Mouse (Mus musculus) adipocyte (in vitro differentiated cells): ENCODE measurements around the gene Rfng.
A peak's percentile ranks its signal among the peaks of the same experiment; 100 is the strongest.
"Not testable (repeated sequence)": the region's sequence is repeated elsewhere in the genome, so short reads cannot be mapped to it uniquely, and the experiment has no call there.

ENCODE experiments used
- DNase-seq: peaks from one replicate; pipeline ENCODE4 v3.0.0-alpha.2; 2016; ENCODE audit warnings: low spot score

The Rfng gene

DNA sequence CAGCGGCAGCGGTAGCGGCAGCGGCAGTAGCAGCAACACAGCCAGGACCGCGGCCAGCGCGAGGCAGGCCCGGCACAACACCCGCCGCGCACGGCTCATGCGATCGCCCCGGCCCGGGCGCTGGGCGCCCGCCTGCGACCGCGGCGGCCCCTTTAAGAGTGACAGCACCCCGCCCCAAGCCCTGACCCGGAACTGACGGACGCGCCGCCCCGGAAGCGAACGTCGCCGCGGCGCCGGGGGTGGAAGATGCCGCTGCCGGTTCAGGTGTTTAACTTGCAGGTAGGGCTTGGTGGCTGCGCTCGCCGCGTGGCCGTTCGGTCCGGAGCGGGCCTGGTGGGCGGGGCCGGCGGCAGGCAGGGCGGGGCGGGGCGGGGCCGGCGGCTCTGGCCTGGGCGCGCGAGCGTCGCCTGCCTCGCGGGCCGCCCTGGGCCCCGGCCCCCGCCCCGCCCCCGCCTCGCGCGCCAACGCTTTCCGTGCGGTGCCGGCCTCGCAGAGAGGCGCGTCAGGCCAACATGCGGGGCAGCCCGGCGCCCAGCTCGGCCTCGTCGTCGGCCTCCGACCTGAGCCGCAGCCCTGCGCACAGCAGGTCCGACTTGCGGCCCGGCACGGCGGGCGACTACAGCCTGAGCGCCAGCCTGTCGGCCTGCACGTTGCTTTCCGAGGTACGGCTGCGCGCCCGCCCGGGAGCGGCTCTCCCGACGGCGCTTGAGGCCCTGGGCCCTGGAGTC is at the start of gene Rfng, which contains the start of gene Gps1:
Rfng (minus strand) TSS at position 144 of the 728 bp plus-strand sequence.
Gps1 (plus strand) TSS at position 209 of the 728 bp plus-strand sequence.
- DNase-seq, result peak; percentile 70

DNA sequence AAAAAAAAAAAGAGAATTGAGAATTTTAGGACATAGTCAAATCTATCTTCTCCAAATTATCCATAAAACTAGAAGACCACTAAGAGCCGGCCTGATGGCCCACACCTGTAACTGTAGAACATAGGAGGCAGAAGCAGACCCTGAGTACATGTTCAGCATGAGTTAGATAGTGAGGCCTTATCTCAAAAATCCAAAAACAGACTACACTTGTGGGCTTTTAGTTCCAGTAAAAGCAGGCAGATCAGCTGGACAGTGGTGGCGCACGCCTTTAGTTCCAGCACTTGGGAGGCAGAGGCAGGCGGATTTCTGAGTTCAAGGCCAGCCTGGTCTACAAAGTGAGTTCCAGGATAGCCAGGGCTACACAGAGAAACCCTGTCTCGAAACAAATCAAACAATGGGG is 49.0 kb upstream of the Rfng start:
- not testable (repeated sequence) for DNase-seq

- DNase-seq, result no peak
Measured at GRCm38 (mm10) chr11:120831659-120832440, 47.8 kb upstream of the Rfng start.

DNA sequence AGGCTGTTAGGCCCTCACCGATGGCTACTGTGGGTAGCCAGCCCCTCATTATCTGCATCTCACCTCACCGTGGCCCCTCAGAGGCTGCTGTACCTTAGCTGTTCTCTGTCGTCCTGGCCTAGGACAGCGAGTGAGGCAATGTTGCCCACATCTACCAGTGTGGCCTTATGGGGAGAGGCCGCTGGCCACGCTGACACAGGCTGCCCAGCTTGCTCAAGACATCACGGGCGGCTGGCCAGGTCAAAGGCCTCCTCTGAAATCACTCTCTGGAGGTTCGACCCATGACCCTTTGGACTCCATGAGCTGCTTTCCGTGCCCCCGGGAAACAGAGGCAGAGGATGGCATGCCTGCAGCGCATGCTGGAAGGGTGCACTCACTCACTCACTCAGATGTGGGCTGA is 46.7 kb upstream of the Rfng start:
- peak; percentile 91 for DNase-seq

DNA sequence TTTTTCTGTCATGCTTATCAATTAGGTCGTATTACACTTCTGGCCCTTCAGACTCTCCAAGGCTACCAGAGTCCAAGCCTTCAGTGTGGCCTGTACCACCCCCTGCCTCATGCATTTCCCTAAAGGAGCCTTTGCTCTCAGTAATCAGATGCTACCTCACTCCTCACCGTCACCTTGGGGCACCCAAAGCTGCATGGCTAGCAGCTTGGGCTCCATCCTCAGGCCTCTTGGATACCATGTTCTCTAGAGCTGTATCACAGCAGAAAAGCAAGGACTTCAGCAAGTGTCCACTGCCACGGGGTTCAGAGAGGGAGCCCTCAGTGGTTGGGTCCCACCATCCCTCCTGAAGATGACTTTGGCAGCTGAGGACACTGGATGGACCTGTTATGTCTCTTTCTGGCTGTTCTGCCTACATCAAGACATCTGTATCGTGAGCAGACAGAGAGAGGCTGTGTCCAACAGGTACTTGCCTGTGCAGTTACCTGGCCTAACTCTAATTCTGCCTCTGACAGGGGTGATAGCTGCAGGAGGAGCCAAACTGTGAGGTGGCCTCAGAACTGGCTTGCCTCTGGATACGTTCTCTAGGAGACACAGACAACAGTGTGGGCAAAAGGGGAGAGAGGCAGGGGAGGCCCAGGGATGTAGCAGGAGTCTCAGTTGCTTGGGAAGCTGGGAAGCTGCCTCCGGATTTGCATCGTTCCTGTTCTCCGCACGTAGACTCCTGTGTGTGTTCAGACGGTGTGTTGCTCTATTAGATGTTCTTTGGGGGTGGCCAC is 45.9 kb upstream of the Rfng start:
- no peak for DNase-seq

DNA sequence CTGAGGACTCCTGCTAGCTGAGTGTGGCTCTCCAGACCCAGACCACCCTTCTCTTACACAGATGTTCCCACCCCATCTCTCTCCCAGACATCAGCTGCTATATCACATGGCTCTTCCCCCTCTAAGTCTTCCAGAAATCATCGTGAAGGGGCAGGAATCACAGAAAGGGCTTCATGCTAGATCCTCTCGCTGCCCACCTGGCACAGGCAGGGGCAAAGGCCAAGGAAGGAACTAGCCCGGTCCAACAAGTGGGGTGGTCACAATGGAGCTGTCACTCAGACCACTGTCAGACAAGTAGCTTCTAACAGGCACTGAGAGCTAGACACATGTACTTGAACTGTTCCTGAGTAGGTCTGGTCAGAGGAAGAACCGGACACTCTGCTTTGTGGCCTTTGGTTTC is 44.4 kb upstream of the Rfng start:
- no peak for DNase-seq

GRCm38 (mm10) chr11:120826016-120826953 is 42.3 kb upstream of the Rfng start:
- DNase-seq, result no peak

DNA sequence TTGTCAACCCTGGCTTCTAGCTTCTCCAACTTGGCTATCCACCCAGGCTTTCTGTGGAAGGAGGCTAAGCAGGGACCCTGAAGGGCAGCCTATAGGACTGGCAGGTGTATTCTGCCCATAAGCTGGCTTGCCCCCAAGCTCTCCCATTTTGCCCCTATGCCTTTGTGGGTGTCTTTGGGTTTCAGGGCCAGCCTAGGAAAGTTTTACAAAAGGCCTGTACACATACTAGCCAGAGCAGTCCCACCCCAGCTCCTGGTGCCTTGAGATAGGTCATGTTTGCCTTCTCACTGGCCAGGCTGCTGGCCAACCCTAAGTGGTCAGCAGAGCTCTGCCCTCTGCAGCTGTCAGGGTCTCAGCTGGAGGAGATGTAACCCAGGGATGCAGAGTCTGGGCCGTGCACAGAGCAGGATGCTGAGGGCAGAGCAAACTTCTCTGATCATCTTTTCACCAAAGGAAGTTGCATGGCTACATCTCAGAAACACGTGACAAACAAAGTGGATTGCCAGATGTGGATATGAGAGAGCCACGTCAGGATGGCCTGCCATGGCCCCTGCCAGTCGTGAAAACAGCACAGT is 41.4 kb upstream of the Rfng start:
- DNase-seq, result no peak

GRCm38 (mm10) chr11:120824787-120825288 is 40.8 kb upstream of the Rfng start:
- no peak for DNase-seq

DNA sequence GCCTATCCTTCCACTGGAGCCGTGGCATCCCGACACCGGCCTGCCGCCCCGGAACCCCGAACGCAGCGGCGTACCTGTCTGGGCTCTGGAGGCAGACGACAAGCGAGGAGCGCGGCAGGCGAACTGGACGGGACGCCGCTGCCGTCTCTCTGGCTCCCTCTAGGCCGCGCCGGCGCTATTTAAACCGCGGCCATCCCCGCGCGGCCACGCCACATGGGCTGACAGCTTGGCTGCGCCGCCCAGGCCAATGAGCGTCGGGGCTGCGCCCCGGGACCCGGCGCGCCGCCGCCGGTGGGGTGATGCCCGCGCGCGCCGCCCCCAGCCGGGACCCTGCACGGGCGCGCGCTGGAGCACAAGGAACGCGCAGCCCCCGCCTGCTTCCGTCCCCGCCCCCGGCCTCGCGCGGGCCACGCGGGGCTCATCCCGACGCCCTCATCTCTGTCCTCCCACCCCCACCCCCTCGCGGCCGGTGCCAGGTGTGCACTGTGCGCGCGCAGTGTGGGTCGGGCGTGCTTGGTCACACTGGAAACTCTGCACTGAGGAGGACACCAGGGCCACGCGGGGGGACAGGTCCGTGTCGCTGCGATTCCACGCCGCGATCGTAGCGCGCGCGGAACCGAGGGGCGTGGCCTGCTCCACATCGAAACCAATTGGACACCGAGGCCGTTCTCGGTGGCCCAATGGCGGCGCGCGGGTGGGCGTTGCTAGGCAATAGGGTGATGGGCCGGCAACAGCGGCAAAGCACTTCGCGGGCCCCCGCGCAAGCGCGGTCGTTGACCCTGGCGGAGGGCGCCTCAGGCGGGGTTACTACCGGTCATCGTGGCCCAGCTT is 40.2 kb upstream of the Rfng start, which contains the start of gene Fasn:
Fasn (minus strand) TSS at position 592 of the 831 bp plus-strand sequence.
- DNase-seq, result peak; percentile 94

DNA sequence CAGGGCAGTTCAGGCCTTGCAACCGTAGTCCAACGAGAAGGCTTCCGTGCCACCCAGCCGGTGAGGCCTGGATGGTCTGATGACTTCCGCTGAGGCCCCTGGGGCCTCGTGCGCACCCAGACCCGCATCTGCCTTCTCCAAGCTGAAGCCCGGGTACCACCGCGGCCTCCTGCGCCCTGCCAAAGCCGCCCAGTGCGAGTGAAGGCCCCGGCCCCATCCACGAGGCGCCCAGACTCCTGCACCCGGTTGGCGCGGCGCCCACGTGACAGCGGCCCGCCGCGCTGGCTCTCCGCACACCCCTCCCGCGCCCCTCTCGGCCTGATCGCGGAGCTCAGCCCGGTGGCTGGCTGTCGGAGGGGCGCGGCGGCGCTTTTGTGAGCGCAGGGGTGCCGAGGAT is 39.5 kb upstream of the Rfng start:
- DNase-seq, result peak; percentile 58

GRCm38 (mm10) chr11:120822831-120823550 is 39.0 kb upstream of the Rfng start:
- peak; percentile 65 for DNase-seq

DNA sequence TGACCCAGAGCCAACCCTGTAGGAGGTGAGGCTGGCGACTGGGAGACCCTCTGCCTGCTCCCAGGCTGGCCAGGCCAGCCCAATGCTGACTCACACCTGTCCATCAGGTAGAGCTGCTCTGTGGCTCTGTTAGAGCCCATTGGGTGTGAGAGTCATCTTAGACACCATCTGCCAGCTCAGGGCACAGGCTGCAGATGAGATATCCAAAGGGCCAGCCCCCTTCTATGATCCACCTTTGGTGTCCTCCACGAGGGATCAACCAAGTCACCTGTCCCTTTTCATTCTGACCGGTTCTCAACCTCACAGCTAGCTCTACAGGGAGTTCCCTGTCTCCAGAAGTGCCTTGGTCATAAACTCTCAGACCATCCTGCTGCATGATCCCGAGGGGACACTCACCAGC is 38.3 kb upstream of the Rfng start:
- no peak for DNase-seq

- no peak for DNase-seq
Measured at GRCm38 (mm10) chr11:120821076-120821922, 37.3 kb upstream of the Rfng start.

- no peak for DNase-seq
Measured at GRCm38 (mm10) chr11:120820546-120820945, 36.5 kb upstream of the Rfng start.

GRCm38 (mm10) chr11:120819556-120819955 is 35.5 kb upstream of the Rfng start:
- DNase-seq, result no peak

DNA sequence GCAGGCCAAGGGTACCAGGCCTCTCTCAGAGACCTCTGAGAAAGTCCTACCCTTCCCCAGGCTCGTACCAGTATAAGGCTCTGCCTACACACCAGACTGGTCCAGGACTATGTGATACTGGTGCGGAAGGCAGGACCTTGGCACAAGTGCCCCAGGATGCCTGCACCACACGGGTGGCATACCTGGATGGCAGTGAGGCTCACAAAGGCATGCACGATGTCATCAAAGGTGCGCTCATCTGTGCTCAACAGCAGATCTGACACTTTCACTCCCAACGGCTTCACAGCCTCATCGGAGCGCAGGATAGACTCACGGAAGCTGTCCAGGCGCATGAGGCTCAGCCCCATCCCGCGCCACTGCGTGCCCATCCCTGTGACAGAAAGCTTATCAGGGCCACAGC is 34.2 kb upstream of the Rfng start:
- no peak for DNase-seq

- DNase-seq, result no peak
Measured at GRCm38 (mm10) chr11:120817358-120817757, 33.4 kb upstream of the Rfng start.
